Mouse (Mus musculus) stomach, embryonic 15.5 days (tissue): ENCODE data around the gene Efna4. TPM values are rescaled to one million over a fixed set of nuclear protein-coding genes. Genes with fewer than 3 reads are reported as not detected.

ENCODE experiments used
- ATAC-seq: fragments of 200-750 bp; cut with Nextera tagmentation; 2 replicates; pipeline ENCODE4 v1.8.0; 2017; ENCODE audit warnings: low read depth, moderate number of reproducible peaks, moderate TSS enrichment; ENCODE audit not compliant: insufficient read depth, low FRiP score
- H3K27ac ChIP-seq: fragments of 300-500 bp; sonication (generic); 2 replicates; pipeline ENCODE4 v1.5.1; 2015; ENCODE audit warnings: mild to moderate bottlenecking, inconsistent platforms
- H3K27me3 ChIP-seq: fragments of 300-500 bp; sonication (generic); replicated peaks from 2 replicates; pipeline ENCODE4 v1.6.1; 2015; ENCODE audit warnings: inconsistent platforms
- H3K36me3 ChIP-seq: fragments of 300-500 bp; sonication (generic); 2 replicates; pipeline ENCODE4 v1.6.1; 2015; ENCODE audit warnings: inconsistent platforms
- H3K4me1 ChIP-seq: fragments of 300-500 bp; sonication (generic); 2 replicates; pipeline ENCODE4 v1.6.1; 2015; ENCODE audit warnings: inconsistent platforms
- H3K4me2 ChIP-seq: fragments of 300-500 bp; sonication (generic); 2 replicates; pipeline ENCODE4 v1.6.1; 2015; ENCODE audit warnings: mild to moderate bottlenecking, inconsistent platforms
- H3K4me3 ChIP-seq: fragments of 300-500 bp; sonication (generic); replicated peaks from 2 replicates; pipeline ENCODE4 v1.5.1; 2015; ENCODE audit warnings: inconsistent platforms
- H3K9ac ChIP-seq: fragments of 300-500 bp; sonication (generic); 2 replicates; pipeline ENCODE4 v1.6.1; 2015; ENCODE audit warnings: inconsistent platforms
- H3K9me3 ChIP-seq: fragments of 300-500 bp; sonication (generic); 2 replicates; pipeline ENCODE4 v1.6.1; 2016; ENCODE audit warnings: inconsistent platforms
- WGBS: fragments of 180-500 bp; shearing (Covaris S2); methylation state at CpG from one replicate; pipeline ENCODE4 v1.1.7; 2015; 5-methylcytosine and 5-hydroxymethylcytosine counted together
- polyA plus RNA-seq: library from polyadenylated mRNA; unstranded; fragments of >200 nt; fragmentation: Nextera tagmentation; extraction: Ambion mirVana; gene quantifications from 2 replicates; pipeline ENCODE4 v1.2.1, GENCODE M21; 2015

Efna4 gene
- polyA plus RNA-seq, 1 experiment from 2014 or later: 17.9 TPM

GRCm38 (mm10) chr3:89322514-89323165 is 15.2 kb downstream of the Efna4 start, which contains the start of gene Efna3:
Efna3 (minus strand) TSS chr3:89322965.
- H3K4me2 ChIP-seq: peak within 1 kb of the TSS; percentile 98
- peak within 1 kb of the TSS; percentile 17; the same call in 1 of the 2 replicates for H3K9ac ChIP-seq
- no peak within 1 kb of the TSS for H3K27ac ChIP-seq
- H3K4me1 ChIP-seq: peaks cover 39% of the 10 kb centered on the region
- ATAC-seq: peak; percentile 45; the same call in 1 of the 2 replicates
- WGBS: under 1% methylated on average over 49 of the region's 53 CpGs
- H3K4me3 ChIP-seq: peak within 1 kb of the TSS; percentile 59
- no peaks in the 10 kb centered on the region for H3K36me3 ChIP-seq
- H3K9me3 ChIP-seq: no peaks in the 10 kb centered on the region
- peaks cover 35% of the 10 kb centered on the region for H3K27me3 ChIP-seq

GRCm38 (mm10) chr3:89322131-89322500 is 15.7 kb downstream of the Efna4 start:
- no peak overlapping the region for H3K27ac ChIP-seq
- H3K27me3 ChIP-seq: peaks cover 35% of the 10 kb centered on the region

GRCm38 (mm10) chr3:89321183-89322130 is 16.4 kb downstream of the Efna4 start:
- Histone ChIP-seq H3K36me3 (no peaks in the 10 kb centered on the region), H3K9ac (0 out of 2 replicates have a peak overlapping the region, but pooled peaks have one; percentile 35), H3K4me3 (peak overlapping the region; percentile 59), H3K4me2 (peak overlapping the region; percentile 98), H3K4me1 (peaks cover 48% of the 10 kb centered on the region), H3K27me3 (peaks cover 35% of the 10 kb centered on the region), H3K27ac (no peak overlapping the region), H3K9me3 (no peaks in the 10 kb centered on the region)
- ATAC-seq: no peak; the same call in 1 of the 2 replicates
- 1% methylated on average over 64 of the region's 66 CpGs for WGBS

More at GRCm38 (mm10) chr3:89322131-89322500, 15.7 kb downstream of the Efna4 start:
- H3K4me3 ChIP-seq: peak overlapping the region; percentile 59
- peak overlapping the region; percentile 98 for H3K4me2 ChIP-seq
- 2% methylated on average over 14 of the region's 14 CpGs for WGBS
- peaks cover 43% of the 10 kb centered on the region for H3K4me1 ChIP-seq
- no peaks in the 10 kb centered on the region for H3K36me3 ChIP-seq
- H3K9ac ChIP-seq: peak overlapping the region; percentile 17; the same call in 1 of the 2 replicates
- no peak for ATAC-seq
- no peaks in the 10 kb centered on the region for H3K9me3 ChIP-seq

- Histone ChIP-seq H3K9me3 (no peaks in the 10 kb centered on the region), H3K27ac (no peak overlapping the region), H3K9ac (peak overlapping the region; percentile 35; the same call in 1 of the 2 replicates), H3K4me2 (peak overlapping the region; percentile 98), H3K36me3 (no peaks in the 10 kb centered on the region), H3K27me3 (peaks cover 35% of the 10 kb centered on the region), H3K4me1 (peaks cover 56% of the 10 kb centered on the region), H3K4me3 (peak overlapping the region; percentile 59)
- under 1% methylated on average over 29 of the region's 41 CpGs for whole genome bisulfite sequencing
- ATAC-seq: no peak
Observed at GRCm38 (mm10) chr3:89320581-89321182, 17.1 kb downstream of the Efna4 start.

- Histone ChIP-seq H3K4me2 (peak overlapping the region; percentile 98), H3K9me3 (no peaks in the 10 kb centered on the region), H3K27me3 (peaks cover 35% of the 10 kb centered on the region), H3K36me3 (no peaks in the 10 kb centered on the region), H3K4me3 (peak overlapping the region; percentile 59), H3K27ac (0 out of 2 replicates have a peak overlapping the region, but pooled peaks have one; percentile 35), H3K9ac (peak overlapping the region; percentile 14; the same call in 1 of the 2 replicates), H3K4me1 (peaks cover 65% of the 10 kb centered on the region)
- no peak for ATAC-seq
- 1% methylated on average over 58 of the region's 58 CpGs for WGBS
Observed at GRCm38 (mm10) chr3:89319591-89320350, 18.1 kb downstream of the Efna4 start.

- ATAC-seq: no peak
- H3K27ac ChIP-seq: no peak overlapping the region
- 19% methylated on average over 21 of the region's 21 CpGs for WGBS
- peaks cover 68% of the 10 kb centered on the region for H3K4me1 ChIP-seq
- H3K9me3 ChIP-seq: no peaks in the 10 kb centered on the region
- H3K27me3 ChIP-seq: peaks cover 35% of the 10 kb centered on the region
- H3K36me3 ChIP-seq: no peaks in the 10 kb centered on the region
- peak overlapping the region; percentile 98 for H3K4me2 ChIP-seq
- no peak overlapping the region for H3K9ac ChIP-seq
- H3K4me3 ChIP-seq: peak overlapping the region; percentile 59
Observed at GRCm38 (mm10) chr3:89318971-89319590, 18.7 kb downstream of the Efna4 start.

GRCm38 (mm10) chr3:89318316-89318715 is 19.5 kb downstream of the Efna4 start:
- Histone ChIP-seq H3K36me3 (no peaks in the 10 kb centered on the region), H3K27ac (no peak overlapping the region), H3K9me3 (no peaks in the 10 kb centered on the region), H3K4me1 (peaks cover 68% of the 10 kb centered on the region), H3K27me3 (peaks cover 35% of the 10 kb centered on the region), H3K4me3 (no peak overlapping the region), H3K9ac (no peak overlapping the region), H3K4me2 (no peak overlapping the region)
- WGBS: 68% methylated on average over 8 of the region's 8 CpGs
- ATAC-seq: no peak

GRCm38 (mm10) chr3:89317246-89317645 is 20.6 kb downstream of the Efna4 start:
- WGBS: 59% methylated on average over 6 of the region's 6 CpGs
- H3K4me3 ChIP-seq: no peak overlapping the region

GRCm38 (mm10) chr3:89316833-89317232 is 21.0 kb downstream of the Efna4 start:
- Histone ChIP-seq H3K27ac (no peak overlapping the region), H3K27me3 (peaks cover 35% of the 10 kb centered on the region), H3K36me3 (no peaks in the 10 kb centered on the region), H3K4me2 (peak overlapping the region; percentile 81), H3K4me3 (peak overlapping the region; percentile 37; the same call in 1 of the 2 replicates), H3K9ac (no peak overlapping the region), H3K4me1 (peaks cover 57% of the 10 kb centered on the region), H3K9me3 (no peaks in the 10 kb centered on the region)
- WGBS: 0% methylated on average over 4 of the region's 4 CpGs
- peak; percentile 20; the same call in 1 of the 2 replicates for ATAC-seq

More at GRCm38 (mm10) chr3:89317246-89317645, 20.6 kb downstream of the Efna4 start:
- Histone ChIP-seq H3K9ac (no peak overlapping the region), H3K4me1 (peaks cover 61% of the 10 kb centered on the region), H3K27me3 (peaks cover 35% of the 10 kb centered on the region), H3K4me2 (peak overlapping the region; percentile 5; the same call in 1 of the 2 replicates), H3K9me3 (no peaks in the 10 kb centered on the region), H3K27ac (no peak overlapping the region), H3K36me3 (no peaks in the 10 kb centered on the region)
- no peak for ATAC-seq

GRCm38 (mm10) chr3:89315930-89316831 is 21.6 kb downstream of the Efna4 start:
- Histone ChIP-seq H3K27me3 (peaks cover 31% of the 10 kb centered on the region), H3K4me1 (peaks cover 51% of the 10 kb centered on the region)
- ATAC-seq: peak; percentile 68

More at GRCm38 (mm10) chr3:89315930-89316831, 21.6 kb downstream of the Efna4 start:
- Histone ChIP-seq H3K4me3 (peak overlapping the region; percentile 37), H3K9ac (no peak overlapping the region), H3K9me3 (no peaks in the 10 kb centered on the region), H3K4me2 (peak overlapping the region; percentile 81), H3K36me3 (no peaks in the 10 kb centered on the region), H3K27ac (peak overlapping the region; percentile 31; the same call in 1 of the 2 replicates)
- WGBS: 12% methylated on average over 40 of the region's 40 CpGs
